Mouse (Mus musculus) forebrain, embryonic 16.5 days (tissue): ENCODE measurements around the gene Trim56. TPM values are rescaled to one million over a fixed set of nuclear protein-coding genes. Genes with fewer than 3 reads are reported as not detected.

Experiments
- ATAC-seq: fragments of 200-750 bp; cut with Nextera tagmentation; 2 replicates; pipeline ENCODE4 v1.8.0; 2017; ENCODE audit warnings: mild to moderate bottlenecking, moderate library complexity
- H3K27ac ChIP-seq: fragments of 300-500 bp; sonication (generic); 2 replicates; pipeline ENCODE4 v1.5.1; 2014; ENCODE audit warnings: low read length, control low read depth
- H3K27me3 ChIP-seq: fragments of 300-500 bp; sonication (generic); replicated peaks from 2 replicates; pipeline ENCODE4 v1.6.1; 2014; ENCODE audit warnings: low read length; ENCODE audit not compliant: control insufficient read depth, insufficient read depth
- H3K36me3 ChIP-seq: fragments of 300-500 bp; sonication (generic); 2 replicates; pipeline ENCODE4 v1.6.1; 2014; ENCODE audit not compliant: control insufficient read depth, insufficient read depth
- H3K4me1 ChIP-seq: fragments of 300-500 bp; sonication (generic); replicated peaks from 2 replicates; pipeline ENCODE4 v1.6.1; 2014; ENCODE audit warnings: low read length; ENCODE audit not compliant: control insufficient read depth, insufficient read depth
- H3K4me2 ChIP-seq: fragments of 300-500 bp; sonication (generic); 2 replicates; pipeline ENCODE4 v1.6.1; 2014; ENCODE audit warnings: mild to moderate bottlenecking, low read length, control low read depth
- H3K4me3 ChIP-seq: fragments of 300-500 bp; sonication (generic); replicated peaks from 2 replicates; pipeline ENCODE4 v1.5.1; 2014; ENCODE audit warnings: mild to moderate bottlenecking, low read length, control low read depth
- H3K9ac ChIP-seq: fragments of 300-500 bp; sonication (generic); replicated peaks from 2 replicates; pipeline ENCODE4 v1.6.1; 2014; ENCODE audit warnings: low read depth, low read length, control low read depth
- H3K9me3 ChIP-seq: fragments of 300-500 bp; sonication (generic); 2 replicates; pipeline ENCODE4 v1.6.1; 2016; ENCODE audit warnings: low read length; ENCODE audit not compliant: control insufficient read depth
- WGBS: fragments of 180-500 bp; shearing (Covaris S2); extraction: QIAGEN DNeasy Blood & Tissue Kit; methylation state at CpG from one replicate; pipeline ENCODE4 v1.1.7; 2014; 5-methylcytosine and 5-hydroxymethylcytosine counted together
- polyA plus RNA-seq: library from polyadenylated mRNA; unstranded; fragments of >200 nt; fragmentation: Nextera tagmentation; extraction: Ambion mirVana; gene quantifications from 2 replicates; pipeline ENCODE4 v1.2.1, GENCODE M21; 2015

Gene Trim56
- polyA plus RNA-seq, 1 experiment from 2014 or later = 2.6 TPM

DNA sequence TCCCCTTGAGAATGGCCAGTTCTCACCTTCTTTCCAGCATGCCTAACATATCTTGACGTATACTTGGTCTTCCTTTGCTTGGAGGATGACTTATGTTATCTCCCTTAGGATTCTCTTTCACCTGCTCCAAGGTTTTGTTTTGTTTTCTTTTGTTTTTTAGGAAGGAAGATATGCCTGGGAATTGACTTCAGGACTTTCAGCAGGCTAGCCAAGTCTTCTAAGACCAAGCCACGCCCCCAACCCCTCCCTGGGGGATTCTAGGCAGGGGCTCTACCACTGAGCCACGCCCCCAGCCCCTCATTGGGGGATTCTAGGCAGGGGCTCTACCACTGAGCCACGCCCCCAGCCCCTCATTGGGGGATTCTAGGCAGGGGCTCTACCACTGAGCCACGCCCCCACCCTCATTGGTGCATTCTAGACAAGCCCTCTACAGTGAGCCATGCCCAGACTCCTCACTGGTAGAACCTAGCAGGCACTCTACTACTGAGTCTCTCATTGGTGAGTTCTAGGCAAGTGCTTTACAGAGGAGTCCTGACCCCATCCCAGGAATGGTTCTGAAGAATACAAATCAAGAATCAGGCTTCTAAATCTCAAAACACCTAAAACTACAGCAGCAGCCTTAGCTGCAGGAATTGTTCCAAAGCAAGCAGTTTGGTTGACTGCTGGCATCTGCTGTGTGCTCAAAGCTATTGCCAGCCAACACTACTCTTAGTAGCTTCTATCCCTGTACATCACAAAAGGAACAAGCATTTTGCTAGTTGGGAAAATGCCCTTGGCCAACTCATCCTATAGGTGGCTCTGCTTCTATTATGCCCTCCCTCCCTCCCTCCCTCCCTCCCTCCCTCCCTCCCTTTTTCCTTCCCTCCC, 4.2 kb downstream of the Trim56 start:
- Histone ChIP-seq H3K9ac (no peak overlapping the region), H3K4me3 (no peak overlapping the region), H3K4me2 (no peak overlapping the region), H3K27me3 (no peaks in the 10 kb centered on the region), H3K4me1 (peaks cover 8% of the 10 kb centered on the region), H3K9me3 (no peaks in the 10 kb centered on the region), H3K36me3 (no peaks in the 10 kb centered on the region), H3K27ac (no peak overlapping the region)
- WGBS = 83% methylated on average over 4 of the region's 5 CpGs
- no peak for ATAC-seq

- peaks cover under 1% of the 10 kb centered on the region; the same call in 1 of the 2 replicates for H3K4me1 ChIP-seq
- H3K9me3 ChIP-seq = no peaks in the 10 kb centered on the region
- no peak overlapping the region for H3K9ac ChIP-seq
- no peaks in the 10 kb centered on the region for H3K27me3 ChIP-seq
- ATAC-seq = no peak
- no peak overlapping the region for H3K4me3 ChIP-seq
- H3K36me3 ChIP-seq = no peaks in the 10 kb centered on the region
- H3K4me2 ChIP-seq = no peak overlapping the region
- WGBS = 95% methylated on average over 12 of the region's 12 CpGs
- no peak overlapping the region for H3K27ac ChIP-seq
These were observed 5.1 kb downstream of the Trim56 start for GRCm38 (mm10) chr5:137110863-137111262.

GRCm38 (mm10) chr5:137109941-137110593, 5.9 kb downstream of the Trim56 start:
- no peak for ATAC-seq

DNA sequence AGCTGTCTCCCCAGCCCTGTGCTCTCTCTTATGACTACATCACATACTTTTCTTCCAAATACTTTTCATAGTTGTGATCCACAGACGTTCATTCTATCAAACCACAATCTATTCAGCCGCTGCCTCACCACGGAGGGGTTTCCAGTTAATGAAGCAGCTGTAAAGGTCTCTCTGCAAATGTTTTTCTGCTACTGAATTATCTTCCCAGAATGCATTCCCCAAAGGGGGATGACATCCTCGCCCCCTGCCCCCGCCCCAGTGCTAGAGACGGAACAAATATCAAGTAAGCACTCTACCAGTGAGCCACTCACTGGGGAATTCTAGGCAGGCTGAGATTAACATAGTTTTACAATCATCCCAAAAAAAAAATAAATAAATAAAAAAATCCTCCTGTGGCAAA, 7.9 kb downstream of the Trim56 start:
- no peak overlapping the region for H3K9ac ChIP-seq
- H3K36me3 ChIP-seq = no peaks in the 10 kb centered on the region
- ATAC-seq = no peak
- H3K27ac ChIP-seq = no peak overlapping the region
- H3K4me1 ChIP-seq = no peaks in the 10 kb centered on the region
- no peak overlapping the region for H3K4me2 ChIP-seq
- 72% methylated on average over 6 of the region's 6 CpGs for WGBS
- no peak overlapping the region for H3K4me3 ChIP-seq
- no peaks in the 10 kb centered on the region for H3K9me3 ChIP-seq
- H3K27me3 ChIP-seq = no peaks in the 10 kb centered on the region

More at GRCm38 (mm10) chr5:137109941-137110593, 5.9 kb downstream of the Trim56 start:
- no peak overlapping the region for H3K4me2 ChIP-seq
- H3K9me3 ChIP-seq = no peaks in the 10 kb centered on the region
- no peak overlapping the region for H3K27ac ChIP-seq
- H3K4me3 ChIP-seq = no peak overlapping the region
- H3K9ac ChIP-seq = no peak overlapping the region
- no peaks in the 10 kb centered on the region for H3K36me3 ChIP-seq
- 53% methylated on average over 25 of the region's 25 CpGs for WGBS
- H3K4me1 ChIP-seq = no peaks in the 10 kb centered on the region
- H3K27me3 ChIP-seq = no peaks in the 10 kb centered on the region

DNA sequence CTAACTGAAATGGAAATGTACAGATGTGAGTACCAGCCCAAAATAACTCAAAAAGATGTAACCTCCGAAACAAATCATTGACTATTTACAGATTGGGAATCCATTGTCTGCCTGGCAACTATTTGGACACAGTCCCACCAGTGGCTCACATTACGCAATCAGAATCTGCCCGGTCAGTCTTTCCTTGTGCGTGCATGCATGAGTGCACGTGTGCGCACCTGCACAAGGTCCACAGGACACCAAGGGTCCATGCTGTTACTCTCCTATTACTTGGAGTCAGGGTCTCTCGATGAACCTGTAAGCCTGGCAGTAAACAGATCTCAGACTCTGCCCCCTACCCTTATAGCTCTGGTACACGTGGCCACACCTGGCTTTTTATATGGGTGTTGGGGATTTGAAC, 8.3 kb downstream of the Trim56 start:
- Histone ChIP-seq H3K27ac (no peak overlapping the region), H3K4me2 (no peak overlapping the region), H3K27me3 (no peaks in the 10 kb centered on the region), H3K9ac (no peak overlapping the region), H3K4me1 (no peaks in the 10 kb centered on the region), H3K36me3 (no peaks in the 10 kb centered on the region), H3K4me3 (no peak overlapping the region), H3K9me3 (no peaks in the 10 kb centered on the region)
- no peak for ATAC-seq
- WGBS = 80% methylated on average over 8 of the region's 8 CpGs

DNA sequence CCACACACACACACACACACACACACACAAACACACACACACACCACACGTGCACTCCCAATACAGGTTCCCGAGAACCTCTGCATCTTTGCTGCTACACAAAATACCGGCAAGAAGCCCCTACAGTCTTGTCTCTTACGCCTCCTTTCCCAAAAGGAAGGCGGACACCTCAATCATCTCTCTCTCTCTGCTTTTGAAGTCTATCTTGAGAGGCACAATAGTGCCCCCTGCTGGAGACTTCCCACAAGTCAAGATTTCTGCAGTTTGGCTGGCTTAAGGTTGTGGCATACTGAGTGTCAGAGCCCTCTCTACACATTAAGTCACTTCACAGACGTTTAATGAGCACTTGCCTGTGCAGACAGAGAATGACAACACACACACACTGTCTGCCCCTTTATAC, 9.0 kb downstream of the Trim56 start:
- Histone ChIP-seq H3K27ac (no peak overlapping the region), H3K4me1 (no peaks in the 10 kb centered on the region), H3K9me3 (no peaks in the 10 kb centered on the region), H3K4me3 (no peak overlapping the region), H3K36me3 (no peaks in the 10 kb centered on the region), H3K27me3 (no peaks in the 10 kb centered on the region), H3K4me2 (no peak overlapping the region), H3K9ac (no peak overlapping the region)
- ATAC-seq = peak; percentile 36; the same call in 1 of the 2 replicates
- WGBS = 9% methylated on average over 6 of the region's 6 CpGs

DNA sequence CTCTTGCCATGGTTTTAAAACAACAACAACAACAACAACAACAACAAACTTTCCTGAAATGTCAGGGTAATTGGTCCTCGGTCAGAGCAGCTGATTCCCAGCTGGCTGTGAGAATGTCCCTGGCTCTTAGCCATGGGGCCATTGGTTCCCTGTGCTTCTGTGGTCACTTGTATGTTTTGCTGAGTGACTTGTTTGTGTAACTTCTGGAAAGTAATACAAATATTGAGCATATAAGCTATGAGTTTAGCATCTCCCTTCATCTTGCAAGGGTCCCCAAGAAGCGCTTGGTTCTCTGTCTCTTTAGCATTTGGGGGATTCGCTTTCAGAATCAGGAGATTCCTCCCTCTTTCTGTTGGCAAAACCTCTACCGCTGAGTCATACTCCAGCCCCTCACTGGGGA, 9.6 kb downstream of the Trim56 start:
- H3K9ac ChIP-seq = no peak overlapping the region
- no peaks in the 10 kb centered on the region for H3K9me3 ChIP-seq
- ATAC-seq = no peak
- no peaks in the 10 kb centered on the region for H3K36me3 ChIP-seq
- H3K4me3 ChIP-seq = no peak overlapping the region
- H3K4me2 ChIP-seq = no peak overlapping the region
- no peaks in the 10 kb centered on the region for H3K27me3 ChIP-seq
- H3K27ac ChIP-seq = no peak overlapping the region
- no peaks in the 10 kb centered on the region for H3K4me1 ChIP-seq
- WGBS = 72% methylated on average over 4 of the region's 4 CpGs

- 96% methylated on average over 2 of the region's 2 CpGs for WGBS
- no peaks in the 10 kb centered on the region for H3K36me3 ChIP-seq
- no peaks in the 10 kb centered on the region for H3K9me3 ChIP-seq
- no peaks in the 10 kb centered on the region for H3K4me1 ChIP-seq
- no peak overlapping the region for H3K4me3 ChIP-seq
- H3K4me2 ChIP-seq = no peak overlapping the region
- no peaks in the 10 kb centered on the region for H3K27me3 ChIP-seq
- ATAC-seq = no peak
- no peak overlapping the region for H3K27ac ChIP-seq
- no peak overlapping the region for H3K9ac ChIP-seq
These were observed 12.0 kb downstream of the Trim56 start for GRCm38 (mm10) chr5:137103969-137104368.

- H3K4me2 ChIP-seq = no peak overlapping the region
- no peaks in the 10 kb centered on the region for H3K36me3 ChIP-seq
- H3K4me3 ChIP-seq = no peak overlapping the region
- no peak overlapping the region for H3K9ac ChIP-seq
- no peak overlapping the region for H3K27ac ChIP-seq
- no peak for ATAC-seq
- no peaks in the 10 kb centered on the region for H3K9me3 ChIP-seq
- 72% methylated on average over 28 of the region's 28 CpGs for WGBS
- H3K4me1 ChIP-seq = no peaks in the 10 kb centered on the region
- H3K27me3 ChIP-seq = no peaks in the 10 kb centered on the region
These were observed 13.2 kb downstream of the Trim56 start for GRCm38 (mm10) chr5:137102575-137103522.
